Mouse (Mus musculus) gastrocnemius, postnatal 10 days (tissue): ENCODE data around the gene Dmxl2. TPM values are rescaled to one million over a fixed set of nuclear protein-coding genes. Genes with fewer than 3 reads are reported as not detected.

Experiments
- DNase-seq: peaks from one replicate; pipeline ENCODE4 v3.0.0; 2021; ENCODE audit warnings: mixed read lengths
- total RNA-seq, 2 experiments: library from RNA; stranded (reverse); gene quantifications; 2 replicates each; pipeline ENCODE4 v1.2.3; 2021

The Dmxl2 gene
- total RNA-seq, 2 experiments from 2014 or later = 5.5 to 7.0 TPM

DNA sequence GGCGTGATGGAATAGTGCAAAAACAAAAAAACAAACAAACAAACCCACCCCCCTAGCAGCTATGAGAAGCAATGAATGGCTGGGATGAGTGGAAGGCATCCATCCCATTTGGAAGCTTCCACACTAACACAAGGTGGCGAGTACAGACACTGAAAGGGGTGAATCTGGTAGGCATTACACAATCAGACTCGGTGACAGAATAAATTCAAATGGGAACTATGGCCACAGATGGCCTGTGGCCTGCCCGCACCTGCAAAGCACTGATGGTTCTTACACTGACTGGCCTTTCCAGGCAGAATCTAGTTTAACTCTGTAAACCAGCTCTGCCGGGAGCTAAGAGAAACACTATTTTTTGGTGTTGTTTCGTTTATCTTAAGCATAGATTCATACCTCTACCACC lies 2.1 kb downstream of the Dmxl2 start:
- DNase-seq = no peak

- DNase-seq = no peak
Observed at GRCm38 (mm10) chr9:54490431-54490830, 11.0 kb downstream of the Dmxl2 start.

GRCm38 (mm10) chr9:54489599-54489998 lies 11.8 kb downstream of the Dmxl2 start:
- no peak for DNase-seq

DNA sequence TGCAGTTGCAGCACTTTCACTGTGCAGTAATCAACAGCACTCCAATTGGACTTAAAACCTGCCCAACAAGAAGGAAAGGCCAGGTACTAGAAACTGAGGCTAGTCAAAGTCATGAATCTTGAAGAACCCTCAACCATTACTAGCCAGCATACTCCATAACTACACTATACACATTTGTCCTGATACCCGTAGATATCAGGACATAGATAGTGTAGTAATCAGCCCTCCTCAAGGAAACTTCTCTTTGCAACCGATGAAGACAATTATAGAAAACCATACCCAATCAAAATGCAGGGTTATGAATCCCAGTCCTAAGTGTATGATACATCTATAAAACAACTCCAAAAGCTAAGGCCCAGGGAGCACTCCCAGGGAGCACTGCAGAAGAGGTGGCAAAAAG lies 16.5 kb downstream of the Dmxl2 start:
- DNase-seq = no peak

DNA sequence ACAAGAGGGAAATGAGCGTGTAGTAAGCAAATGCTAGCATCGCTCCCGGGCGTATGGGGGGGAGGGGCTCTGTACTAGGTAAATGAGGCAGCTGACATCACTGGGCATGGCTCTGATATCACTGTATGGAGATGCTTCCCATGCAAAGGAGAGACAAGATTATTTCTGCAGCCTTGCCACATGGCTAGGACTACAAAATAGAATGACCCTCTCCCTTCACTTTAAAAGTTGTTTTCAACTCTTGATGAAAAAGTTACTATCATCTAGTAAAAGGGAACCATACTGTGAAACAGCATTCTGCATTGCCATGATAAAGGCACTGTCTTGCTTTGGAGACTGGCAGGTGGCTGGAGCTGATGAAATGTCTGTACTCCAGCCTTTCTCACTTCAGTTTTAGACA lies 18.2 kb downstream of the Dmxl2 start:
- DNase-seq = no peak

GRCm38 (mm10) chr9:54482763-54483162 lies 18.7 kb downstream of the Dmxl2 start:
- DNase-seq = no peak

- DNase-seq = no peak
Observed at GRCm38 (mm10) chr9:54479054-54479453, 22.4 kb downstream of the Dmxl2 start.

DNA sequence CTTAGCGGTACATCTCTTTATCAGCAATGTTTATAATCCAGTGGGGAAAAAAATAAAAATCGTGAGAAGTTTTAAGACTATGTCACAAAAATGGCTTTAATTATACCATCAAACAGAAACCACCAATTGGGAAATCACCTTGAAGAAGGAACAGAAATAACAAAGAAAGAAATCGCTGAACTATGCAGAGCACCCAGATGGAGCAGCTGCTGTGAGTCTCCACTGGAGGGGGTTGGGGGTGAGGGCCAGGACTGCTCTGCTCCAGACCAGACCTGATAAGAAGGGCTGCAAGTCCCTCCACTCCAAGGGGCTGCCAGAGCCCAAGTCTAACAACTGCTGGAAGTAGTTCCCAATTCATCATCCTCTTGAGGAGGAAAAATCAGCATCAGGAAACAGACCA lies 23.3 kb downstream of the Dmxl2 start:
- no peak for DNase-seq

DNA sequence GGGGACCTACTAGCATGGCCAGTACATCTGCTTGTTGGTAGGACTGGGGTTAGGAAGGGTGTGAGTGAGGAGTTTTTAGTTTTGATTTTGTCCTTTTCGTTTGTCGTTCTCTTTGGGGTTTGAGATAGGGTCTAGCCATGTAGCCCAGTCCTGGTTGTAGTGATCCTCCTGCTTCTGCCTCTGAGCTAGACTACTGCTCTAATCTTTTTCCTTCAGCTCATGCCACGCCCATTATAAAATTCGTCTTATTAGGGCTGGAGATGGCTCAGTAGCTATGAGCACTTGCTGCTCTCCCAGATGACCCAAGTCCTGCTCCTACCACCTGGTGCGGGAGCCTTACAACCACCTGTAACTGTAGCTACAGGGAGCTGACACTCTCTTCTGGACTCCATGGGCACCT lies 26.9 kb downstream of the Dmxl2 start:
- DNase-seq = no peak

DNA sequence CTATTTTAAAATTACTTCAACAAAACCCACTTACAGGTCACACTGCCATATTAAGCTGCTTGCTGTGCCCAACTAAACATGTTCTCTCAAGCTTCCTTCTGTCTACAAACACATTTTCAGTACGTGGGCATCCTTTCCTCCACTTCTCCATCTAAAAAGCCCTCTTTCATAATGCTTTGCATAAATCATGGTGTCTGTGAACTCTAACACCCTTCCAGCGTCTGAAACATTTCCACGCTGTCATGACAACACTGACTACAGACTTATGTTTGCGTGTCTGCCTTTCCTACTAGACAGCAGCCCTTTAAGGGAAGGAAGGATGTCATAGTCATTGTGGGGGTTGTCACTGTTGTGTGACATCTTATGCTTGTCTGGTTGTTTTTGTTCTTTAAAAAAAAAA lies 27.4 kb downstream of the Dmxl2 start:
- no peak for DNase-seq

DNA sequence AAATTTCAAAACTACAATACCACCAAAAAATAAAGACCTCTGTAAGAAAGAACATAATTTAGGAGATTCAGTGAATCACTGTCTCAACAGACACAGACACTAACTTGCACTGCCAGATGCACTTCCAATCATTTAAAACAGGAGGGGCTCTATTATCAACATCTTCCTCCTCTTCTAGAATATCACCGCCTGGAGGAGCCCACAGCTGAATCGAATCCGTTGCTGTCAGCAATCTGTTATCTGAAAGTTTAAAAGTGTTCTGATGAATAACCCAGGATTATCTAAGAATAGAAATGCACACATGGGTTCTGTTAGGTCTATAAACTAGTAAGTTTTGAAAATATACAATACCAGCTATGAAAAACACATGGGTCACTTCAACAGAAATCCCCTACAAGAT lies 28.6 kb downstream of the Dmxl2 start:
- DNase-seq = no peak

- DNase-seq = no peak
Observed at GRCm38 (mm10) chr9:54469339-54469738, 32.1 kb downstream of the Dmxl2 start.

DNA sequence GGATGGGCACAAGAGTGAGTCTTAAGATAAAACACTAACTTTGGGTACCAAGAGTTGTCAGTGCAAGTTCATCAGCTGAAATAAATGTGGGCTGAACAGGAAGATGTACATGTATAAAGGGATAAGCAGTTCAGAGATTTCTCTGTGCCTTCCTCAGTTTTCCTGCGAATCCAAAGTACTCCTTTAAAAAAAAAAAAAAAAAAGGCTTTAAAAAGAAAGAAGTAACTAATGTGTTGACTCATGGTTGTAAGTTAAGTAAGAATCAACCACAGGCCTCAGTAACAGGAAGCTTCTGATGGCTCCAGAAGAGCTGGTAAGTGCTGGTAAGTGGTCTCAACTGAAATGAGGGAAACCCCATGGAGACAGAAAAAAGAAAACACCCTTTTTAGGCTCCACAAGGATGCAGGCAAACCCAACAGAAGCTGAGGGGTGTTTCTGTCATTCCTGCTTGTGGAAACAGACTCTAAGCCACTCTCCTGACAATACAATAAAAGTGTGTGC lies 33.9 kb downstream of the Dmxl2 start:
- no peak for DNase-seq

- DNase-seq = no peak
Observed at GRCm38 (mm10) chr9:54463483-54464054, 37.9 kb downstream of the Dmxl2 start.

- DNase-seq = no peak
Observed at GRCm38 (mm10) chr9:54439015-54439414, 62.4 kb downstream of the Dmxl2 start.

- peak; percentile 26 for DNase-seq
Observed at GRCm38 (mm10) chr9:54438246-54438645, 63.2 kb downstream of the Dmxl2 start.

DNA sequence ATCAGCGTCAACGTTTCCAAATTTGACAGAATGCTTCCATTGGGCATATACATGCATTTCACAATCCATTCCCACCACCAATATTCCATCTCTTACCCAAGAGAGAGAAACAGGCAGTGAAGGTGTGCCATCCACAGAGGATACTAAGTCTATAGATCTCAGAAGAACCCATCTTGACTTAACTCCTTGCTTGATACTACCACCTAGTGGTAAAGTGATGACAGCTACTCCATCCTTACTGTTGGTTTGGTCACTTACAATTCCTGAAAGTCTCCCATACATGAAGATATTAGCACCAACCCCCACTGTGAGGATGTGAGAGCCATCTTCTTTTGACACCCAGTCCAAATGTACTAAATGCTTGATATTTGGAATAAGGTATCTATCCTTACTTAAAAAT lies 85.2 kb downstream of the Dmxl2 start:
- DNase-seq = no peak

- no peak for DNase-seq
Observed at GRCm38 (mm10) chr9:54356756-54357155, 144.7 kb downstream of the Dmxl2 start.

DNA sequence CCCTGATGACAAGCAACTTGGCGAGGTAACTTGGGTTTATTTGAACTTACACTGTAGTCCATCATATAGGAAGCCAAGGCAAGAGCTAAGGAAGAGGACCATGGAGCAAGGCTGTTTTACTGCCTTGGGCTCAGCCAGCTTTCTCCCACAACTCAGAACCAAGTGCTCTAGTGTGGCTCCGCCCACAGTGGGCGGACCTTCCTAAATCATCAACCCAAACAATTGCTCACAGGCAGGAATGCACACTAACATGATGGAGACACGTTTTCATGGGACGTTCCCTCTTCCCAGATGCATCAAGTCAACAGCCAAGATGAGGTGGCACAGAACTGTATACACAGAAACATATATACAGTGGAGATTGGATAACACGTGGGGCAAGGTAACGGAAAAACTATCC lies 159.4 kb downstream of the Dmxl2 start:
- no peak for DNase-seq

GRCm38 (mm10) chr9:54336532-54337144 lies 164.8 kb downstream of the Dmxl2 start:
- DNase-seq = peak; percentile 36

DNA sequence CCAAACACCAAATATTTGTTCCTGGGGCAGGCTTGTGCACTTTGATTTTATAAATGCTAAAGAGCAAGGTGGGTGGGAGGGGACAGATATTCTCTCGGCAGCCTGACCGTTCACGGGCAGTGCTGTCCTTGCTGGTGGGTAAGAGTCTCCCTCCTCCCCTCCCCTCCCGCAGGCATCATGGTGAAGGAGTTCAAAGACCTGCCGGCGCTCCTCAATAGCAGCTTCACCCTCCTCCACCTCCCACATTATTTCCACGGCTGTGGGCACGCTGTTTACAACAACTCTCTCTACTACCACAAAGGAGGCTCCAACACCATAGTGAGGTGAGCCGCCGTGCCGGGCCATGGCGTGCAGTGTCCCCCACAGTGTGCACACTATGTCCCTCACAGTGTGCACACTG lies 165.8 kb downstream of the Dmxl2 start:
- DNase-seq = no peak

DNA sequence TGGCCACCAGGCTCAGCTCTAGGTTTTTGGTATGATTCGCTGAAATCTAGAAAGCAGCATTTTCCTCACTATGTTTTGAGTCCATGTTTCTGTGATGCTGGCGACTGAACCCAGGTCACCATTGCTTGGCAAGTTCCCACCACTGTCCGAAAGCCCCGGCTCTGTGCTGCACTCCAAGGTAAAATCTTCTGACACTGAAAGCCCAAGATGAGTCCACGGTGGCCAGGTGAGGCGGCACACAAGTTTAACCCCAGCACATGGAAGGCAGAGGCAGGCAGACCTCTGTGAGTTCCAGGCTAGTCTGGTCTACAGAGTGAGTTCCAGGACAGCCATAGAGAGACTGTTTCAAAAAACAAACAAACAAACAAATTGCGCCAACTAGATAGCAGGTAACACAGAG lies 172.2 kb downstream of the Dmxl2 start:
- DNase-seq = no peak

DNA sequence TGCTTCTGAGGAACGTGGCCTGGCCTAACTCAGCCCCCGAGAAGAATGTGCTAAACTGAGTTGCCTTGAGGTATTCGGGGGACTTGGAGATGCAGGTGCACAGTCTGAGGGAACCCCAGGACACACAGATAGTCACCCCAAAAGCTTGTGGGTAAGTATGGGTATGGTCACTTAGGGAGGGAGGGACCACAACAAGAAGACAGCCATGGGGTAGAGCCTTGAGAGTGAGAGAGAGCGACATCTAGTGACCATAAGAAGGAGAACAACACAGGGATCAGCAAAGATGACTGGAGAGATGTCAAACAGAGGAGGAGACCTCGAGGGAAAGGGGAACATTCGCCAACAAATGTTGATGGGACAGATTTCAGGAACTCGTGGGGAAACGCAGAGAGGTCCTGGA lies 178.0 kb downstream of the Dmxl2 start:
- no peak for DNase-seq

DNA sequence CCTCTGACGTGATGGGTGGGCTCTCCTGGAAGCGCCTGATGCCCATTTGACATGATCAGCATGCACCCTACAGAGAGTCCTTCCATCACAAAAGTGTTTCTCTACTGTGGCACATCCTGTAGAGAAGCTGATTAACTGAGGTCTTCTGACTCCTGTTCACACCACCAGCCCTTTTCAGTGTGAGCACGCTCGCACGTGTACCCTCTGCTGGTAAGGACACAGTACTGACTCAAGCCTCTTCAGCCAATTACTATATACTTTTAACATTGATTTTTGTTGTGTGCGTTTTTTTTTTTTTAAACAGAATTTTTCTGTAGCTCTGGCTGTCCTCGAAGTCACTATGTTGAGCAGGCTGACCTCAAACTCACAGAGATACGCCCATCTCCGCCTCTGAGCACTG lies 185.1 kb downstream of the Dmxl2 start:
- no peak for DNase-seq
